Mouse (Mus musculus) lung, postnatal 0 days (tissue): ENCODE results near the gene Ptgis.

Experiments
- CTCF ChIP-seq: IDR thresholded peaks from 2 replicates; pipeline ENCODE4 v1.5.1; 2016; ENCODE audit warnings: antibody characterized with exemption, mild to moderate bottlenecking
- EP300 ChIP-seq: IDR thresholded peaks from 2 replicates; pipeline ENCODE4 v1.6.1; 2016; ENCODE audit warnings: antibody characterized with exemption, mild to moderate bottlenecking, control low read depth

- TF ChIP-seq CTCF (no peak), EP300 (no peak)
Measured at GRCm38 (mm10) chr2:167150135-167150534, 90.3 kb downstream of the Ptgis start.
